Mouse (Mus musculus) urinary bladder, postnatal 25 days (tissue): Measurements from ENCODE around the gene Gm10142.
"Not testable (repeated sequence)": the region's sequence is repeated elsewhere in the genome, so short reads cannot be mapped to it uniquely, and the experiment has no call there.

Source experiments
- DNase-seq: peaks from one replicate; pipeline ENCODE4 v3.0.0; 2022; ENCODE audit warnings: low spot score

Gene Gm10142

DNA sequence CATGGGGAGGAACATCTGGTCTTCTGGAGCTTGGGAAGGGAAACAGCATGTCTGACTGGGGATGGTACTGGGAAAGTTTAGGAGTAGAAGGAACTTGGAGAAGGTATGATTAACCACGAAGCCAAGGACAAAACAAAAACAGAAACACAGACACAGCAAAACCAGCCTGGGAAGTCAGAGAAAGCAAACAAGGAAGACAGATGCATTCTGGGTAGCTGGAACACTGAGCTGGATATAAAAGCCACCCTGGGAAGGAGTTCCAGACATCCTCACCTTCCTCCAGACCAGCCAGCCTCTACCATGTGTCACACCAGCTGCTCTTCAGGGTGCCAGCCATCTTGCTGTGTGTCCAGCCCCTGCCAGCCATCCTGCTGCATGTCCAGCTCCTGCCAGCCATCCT, at the start of gene Gm10142:
TSS of gene Gm10142 (plus strand) at position 301 of the 400 bp plus-strand sequence.
- no peak for DNase-seq

DNA sequence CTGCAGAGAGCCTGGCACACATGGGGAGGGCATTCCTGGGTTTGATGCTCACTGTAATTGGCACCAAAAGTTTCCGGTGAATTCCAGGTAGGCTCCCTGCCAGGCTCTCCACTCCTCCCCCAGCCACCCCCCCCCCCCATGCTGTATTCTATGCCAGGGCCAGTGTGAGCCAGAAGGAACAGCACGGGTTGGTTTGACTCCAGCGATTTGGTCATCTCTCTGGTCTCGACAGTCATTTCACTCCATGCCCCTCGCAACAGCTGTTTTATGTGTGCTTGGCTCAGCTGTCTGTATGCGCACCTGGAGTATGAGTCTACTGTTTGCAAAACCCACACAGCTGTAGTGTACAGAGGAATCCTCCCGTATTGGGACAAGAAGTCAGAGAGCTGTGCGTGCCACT, 49.3 kb upstream of the Gm10142 start:
- no peak for DNase-seq

GRCm38 (mm10) chr10:77667402-77667801, 48.2 kb upstream of the Gm10142 start:
- DNase-seq: no peak

DNA sequence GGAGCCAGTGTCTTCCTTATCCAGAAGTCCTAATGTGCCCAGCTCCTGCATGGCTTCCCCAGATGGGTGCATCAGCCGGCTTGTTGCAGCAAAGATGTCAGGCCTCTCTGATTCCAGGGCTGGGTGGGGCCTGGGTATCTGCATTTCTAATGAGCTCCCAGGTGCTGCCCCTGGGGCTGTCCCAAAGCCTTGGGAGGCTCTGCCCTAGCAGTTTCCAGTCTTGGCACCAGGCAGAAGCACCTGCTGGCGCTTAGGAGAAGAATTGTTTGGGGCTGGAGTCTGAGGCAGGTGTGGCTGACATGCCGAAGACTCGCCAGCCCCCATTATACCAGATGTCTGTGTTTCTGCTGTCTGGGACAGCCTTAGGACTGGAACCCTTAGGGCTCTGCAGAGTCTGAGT, 44.9 kb upstream of the Gm10142 start:
- DNase-seq: no peak

- no peak for DNase-seq
Observed at GRCm38 (mm10) chr10:77671519-77671918, 44.1 kb upstream of the Gm10142 start.

GRCm38 (mm10) chr10:77673765-77674164, 41.8 kb upstream of the Gm10142 start:
- DNase-seq: no peak

DNA sequence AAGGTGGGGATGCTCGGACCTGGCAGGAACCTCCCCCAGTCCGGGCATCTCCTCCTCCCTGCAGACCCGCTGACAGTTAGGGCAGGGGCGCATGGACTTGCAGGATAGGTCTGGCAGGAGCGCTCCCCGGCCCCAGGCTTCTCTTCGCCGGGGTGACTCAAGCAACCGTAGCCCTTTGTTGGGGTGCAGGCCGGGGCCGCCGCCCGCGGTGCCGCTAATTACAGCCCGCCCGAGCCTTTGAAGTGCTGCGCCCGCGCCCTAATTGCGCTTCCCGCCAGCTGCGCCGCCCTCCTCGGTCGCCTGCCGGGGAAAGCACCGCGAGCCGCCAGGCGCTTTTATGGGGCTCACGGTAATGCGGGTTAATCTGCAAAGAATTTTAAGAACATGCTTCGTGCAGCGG, 38.0 kb upstream of the Gm10142 start:
- DNase-seq: no peak

DNA sequence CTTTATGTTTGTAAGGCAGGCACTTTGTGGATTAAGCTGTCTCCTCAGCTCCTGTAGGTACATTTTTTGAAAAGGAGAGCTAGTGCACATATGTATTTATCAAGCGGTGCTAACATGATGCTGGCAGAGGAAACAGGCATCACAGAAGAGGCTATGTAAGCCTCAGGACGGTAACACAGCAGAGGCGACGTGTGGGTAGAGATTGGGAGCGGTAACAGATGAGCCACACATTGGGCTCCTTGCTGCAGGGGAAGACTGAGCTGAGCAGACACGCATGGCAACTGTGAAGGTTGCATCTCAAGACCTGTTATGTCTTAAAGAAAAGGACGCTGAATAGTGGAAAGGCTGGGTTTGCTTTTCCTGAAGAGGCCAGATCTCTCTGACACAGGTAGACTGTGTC, 32.6 kb upstream of the Gm10142 start:
- no peak for DNase-seq

- no peak for DNase-seq
Observed at GRCm38 (mm10) chr10:77684181-77684580, 31.4 kb upstream of the Gm10142 start.

- DNase-seq: no peak
Observed at GRCm38 (mm10) chr10:77685895-77686664, 29.5 kb upstream of the Gm10142 start, which contains the start of gene Tspear. TSS of gene Tspear (plus strand) at chr10:77686569.

DNA sequence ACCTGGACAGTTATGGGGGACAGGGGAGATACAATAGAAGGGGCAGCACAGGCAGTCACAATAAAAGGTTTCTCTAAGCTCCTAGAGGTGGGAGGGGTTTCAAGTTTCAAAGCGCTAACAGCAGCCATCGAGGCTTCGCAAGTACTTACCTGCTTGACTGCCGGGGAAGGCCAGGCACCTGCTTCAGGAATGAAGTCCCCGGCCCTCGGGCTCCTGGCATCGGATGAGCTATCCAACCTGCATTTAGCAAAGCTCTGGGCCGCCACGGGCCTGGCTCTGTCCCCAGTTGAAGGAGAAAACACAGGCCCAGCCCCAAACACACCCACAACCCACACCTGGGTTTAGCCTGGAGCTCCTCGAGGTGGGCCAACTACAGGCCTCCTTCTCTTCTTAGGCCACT, 28.6 kb upstream of the Gm10142 start:
- no peak for DNase-seq

- not testable (repeated sequence) for DNase-seq
Observed at GRCm38 (mm10) chr10:77690356-77690807, 25.2 kb upstream of the Gm10142 start, which contains the start of gene Gm19402. TSS of gene Gm19402 (minus strand) at chr10:77690757.

- DNase-seq: no peak
Observed at GRCm38 (mm10) chr10:77697133-77697532, 18.5 kb upstream of the Gm10142 start, which contains the start of gene Gm9508. TSS of gene Gm9508 (minus strand) at chr10:77697233.

GRCm38 (mm10) chr10:77706326-77706725, 9.3 kb upstream of the Gm10142 start, which contains the start of gene Gm10272:
TSS of gene Gm10272 (plus strand) at chr10:77706626.
- no peak for DNase-seq

GRCm38 (mm10) chr10:77709831-77710230, 5.8 kb upstream of the Gm10142 start:
- DNase-seq: no peak

GRCm38 (mm10) chr10:77711157-77711556, 4.5 kb upstream of the Gm10142 start, which contains the start of gene Gm10024:
TSS of gene Gm10024 (plus strand) at chr10:77711457.
- DNase-seq: not testable (repeated sequence)

GRCm38 (mm10) chr10:77713734-77714133, 1.9 kb upstream of the Gm10142 start:
- no peak for DNase-seq

- not testable (repeated sequence) for DNase-seq
Observed at GRCm38 (mm10) chr10:77720299-77720698, 4.7 kb downstream of the Gm10142 start, which contains the start of gene Krtap12-1. TSS of gene Krtap12-1 (plus strand) at chr10:77720599.

GRCm38 (mm10) chr10:77724855-77725254, 9.2 kb downstream of the Gm10142 start:
- no peak for DNase-seq

DNA sequence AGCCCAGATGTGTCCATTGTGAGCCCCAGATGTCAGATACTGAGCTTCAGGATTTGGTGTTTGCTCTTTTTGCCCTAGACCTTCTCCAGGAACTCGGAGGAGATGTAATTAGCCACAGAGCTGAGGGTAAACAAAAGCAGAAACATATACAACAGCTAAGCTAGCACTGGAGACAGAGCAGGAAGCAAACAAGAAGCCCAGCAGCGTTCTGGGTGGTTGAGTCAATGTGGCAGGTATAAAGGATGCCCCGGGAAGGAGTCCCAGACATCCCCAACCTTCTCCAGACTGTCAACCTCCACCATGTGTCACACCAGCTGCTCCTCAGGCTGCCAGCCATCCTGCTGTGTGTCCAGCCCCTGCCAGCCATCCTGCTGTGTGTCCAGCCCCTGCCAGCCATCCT, 10.6 kb downstream of the Gm10142 start, which contains the start of gene Gm10100:
TSS of gene Gm10100 (plus strand) at position 301 of the 400 bp plus-strand sequence.
- no peak for DNase-seq

GRCm38 (mm10) chr10:77728280-77728679, 12.7 kb downstream of the Gm10142 start:
- no peak for DNase-seq

DNA sequence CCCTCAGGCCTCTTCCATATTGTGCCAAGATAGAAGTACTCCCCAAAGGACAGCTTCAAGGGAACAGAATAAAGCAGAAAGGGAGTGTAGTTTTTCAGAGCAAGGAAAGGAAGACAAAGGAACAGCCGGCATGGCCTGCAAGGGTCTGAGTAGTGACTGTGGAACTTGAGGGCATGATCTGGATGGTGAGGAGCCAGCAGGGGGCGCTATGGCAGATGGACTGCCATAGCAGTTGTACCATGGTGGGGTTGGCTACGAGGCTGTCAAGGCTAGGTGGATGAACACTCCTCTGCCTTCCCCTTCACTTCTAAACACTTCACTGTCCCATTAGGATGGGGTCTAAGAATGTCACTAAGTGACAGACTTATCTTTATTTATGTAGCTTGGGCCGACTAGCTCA, 13.6 kb downstream of the Gm10142 start:
- no peak for DNase-seq

DNA sequence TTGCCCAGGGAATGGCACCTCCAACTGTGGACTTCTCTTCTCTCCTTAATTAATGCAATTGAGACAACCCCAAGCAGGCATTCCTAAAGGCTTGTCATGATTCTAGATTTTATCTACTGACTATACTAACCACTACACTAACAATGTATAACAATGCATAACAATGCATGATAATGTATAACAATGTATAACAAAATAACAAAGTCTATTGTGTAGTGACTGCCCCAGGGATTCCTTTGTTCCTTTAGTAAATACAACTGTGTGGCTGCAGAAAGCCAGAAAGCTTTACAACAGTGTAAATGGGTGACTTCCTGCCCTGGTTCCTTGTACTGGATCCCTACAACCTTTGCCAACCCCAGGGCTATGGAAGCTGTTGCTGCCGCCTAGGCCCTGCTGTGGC, 20.3 kb downstream of the Gm10142 start:
- no peak for DNase-seq
